Comparison of ENCODE assay signal across 12 mouse cellular contexts in the genomic region with DNA sequence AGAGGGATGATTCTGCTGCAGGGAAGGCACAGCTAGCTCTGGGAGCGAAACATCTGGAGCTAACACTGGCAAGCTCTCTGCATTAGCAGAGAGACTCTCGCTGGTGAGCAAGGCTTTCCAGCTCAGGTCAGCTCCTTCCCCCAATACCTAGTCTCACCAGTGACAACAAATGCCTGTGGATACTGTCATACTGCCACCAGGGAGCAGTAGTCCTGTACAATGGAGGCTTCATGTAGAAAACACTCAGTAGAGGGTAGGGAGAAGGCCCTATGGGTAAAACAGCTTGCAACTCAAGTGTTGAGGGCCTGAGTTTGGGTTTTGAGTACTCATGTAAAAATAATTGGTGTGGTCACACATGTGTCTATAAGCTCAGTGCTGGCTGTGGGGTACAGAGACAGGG.
DNase-seq lines count a peak whose midpoint lies in the region; ATAC-seq and TF ChIP-seq lines count a peak whose summit lies in the region.
"Had no signal": no experiment of that assay in that cellular context is flagged by ENCODE, and none has a peak within 500 bp of the region (broad histone marks: within the 10 kb centered on the region; RNA-seq: fewer than 3 reads in every experiment).

No protein-coding gene starts in this region.

- peak; percentile 27 for TF ChIP-seq CTCF in liver, embryonic 14.5 days (IDR thresholded peaks at IDR 0.05; ENCODE audit: low read depth)

- 94% methylated on average over 2 of the region's 2 CpGs for WGBS in forebrain, embryonic 11.5 days
- WGBS in forebrain, embryonic 12.5 days = 78% methylated on average over 2 of the region's 2 CpGs
- 58% methylated on average over 2 of the region's 2 CpGs for WGBS in liver, embryonic 14.5 days (ENCODE audit: insufficient replicate concordance)

- H3K4me1 ChIP-seq in forebrain, embryonic 11.5 days (replicated peaks; ENCODE audit: control insufficient read depth, insufficient read depth, low read length) = no peaks in the 10 kb centered on the region
- peaks cover 2% of the 10 kb centered on the region for H3K4me1 ChIP-seq in forebrain, embryonic 12.5 days
- H3K4me1 ChIP-seq in liver, embryonic 14.5 days (replicated peaks; ENCODE audit: control insufficient read depth in 2 of 2, insufficient read depth in 2 of 2, low read length in 1 of 2) = no peaks in the 10 kb centered on the region
- H3K4me1 ChIP-seq: stomach, embryonic 15.5 days had no signal

- TF ChIP-seq EP300 in liver, embryonic 14.5 days (IDR thresholded peaks at IDR 0.05; ENCODE audit: low read depth) = no peak

- H3K9me3 ChIP-seq in forebrain, embryonic 11.5 days (ENCODE audit: control insufficient read depth, low read length) = no peaks in the 10 kb centered on the region
- no peaks in the 10 kb centered on the region for H3K9me3 ChIP-seq in forebrain, embryonic 12.5 days
- no peaks in the 10 kb centered on the region for H3K9me3 ChIP-seq in liver, embryonic 14.5 days (ENCODE audit: control insufficient read depth, low read length)
- H3K9me3 ChIP-seq: hindbrain, embryonic 15.5 days; stomach, embryonic 15.5 days had no signal

- H3K4me3 ChIP-seq in forebrain, embryonic 11.5 days (ENCODE audit: low read depth, low read length) = no peak overlapping the region
- H3K4me3 ChIP-seq in forebrain, embryonic 12.5 days (replicated peaks) = no peak overlapping the region
- H3K4me3 ChIP-seq in liver, embryonic 14.5 days (ENCODE audit: insufficient read depth in 1 of 2, low read depth in 2 of 2, low read length in 2 of 2) = no peak overlapping the region
- H3K4me3 ChIP-seq: hindbrain, embryonic 15.5 days; stomach, embryonic 15.5 days had no signal

- H3K27ac ChIP-seq in forebrain, embryonic 11.5 days (ENCODE audit: low read depth, low read length) = no peak overlapping the region
- no peak overlapping the region for H3K27ac ChIP-seq in forebrain, embryonic 12.5 days
- H3K27ac ChIP-seq in liver, embryonic 14.5 days = no peak overlapping the region
- H3K27ac ChIP-seq: hindbrain, embryonic 15.5 days; macrophage; stomach, embryonic 15.5 days had no signal

- H3K36me3 ChIP-seq in forebrain, embryonic 11.5 days (ENCODE audit: control insufficient read depth, insufficient read depth, low read length) = no peaks in the 10 kb centered on the region
- H3K36me3 ChIP-seq in forebrain, embryonic 12.5 days (replicated peaks) = 0 out of 2 replicates have a peak, but pooled peaks cover 3% of the 10 kb centered on the region
- no peaks in the 10 kb centered on the region for H3K36me3 ChIP-seq in liver, embryonic 14.5 days (replicated peaks; ENCODE audit: control insufficient read depth, insufficient read depth, low read depth)
- H3K36me3 ChIP-seq: hindbrain, embryonic 15.5 days; stomach, embryonic 15.5 days had no signal

- no peaks in the 10 kb centered on the region for H3K27me3 ChIP-seq in forebrain, embryonic 11.5 days (ENCODE audit: control insufficient read depth, insufficient read depth, low read length)
- H3K27me3 ChIP-seq in forebrain, embryonic 12.5 days = no peaks in the 10 kb centered on the region
- no peaks in the 10 kb centered on the region for H3K27me3 ChIP-seq in liver, embryonic 14.5 days (ENCODE audit: control insufficient read depth, insufficient read depth, low read length)
- H3K27me3 ChIP-seq: hindbrain, embryonic 15.5 days; stomach, embryonic 15.5 days had no signal

- H3K9ac ChIP-seq in forebrain, embryonic 11.5 days (ENCODE audit: low read length) = no peak overlapping the region
- H3K9ac ChIP-seq in forebrain, embryonic 12.5 days = no peak overlapping the region
- H3K9ac ChIP-seq in liver, embryonic 14.5 days (replicated peaks) = no peak overlapping the region
- H3K9ac ChIP-seq: hindbrain, embryonic 15.5 days; stomach, embryonic 15.5 days had no signal

- H3K4me2 ChIP-seq in forebrain, embryonic 11.5 days (ENCODE audit: low read depth, low read length, severe bottlenecking) = no peak overlapping the region
- H3K4me2 ChIP-seq in forebrain, embryonic 12.5 days = no peak overlapping the region
- no peak overlapping the region for H3K4me2 ChIP-seq in liver, embryonic 14.5 days (ENCODE audit: low read depth)
- H3K4me2 ChIP-seq: hindbrain, embryonic 15.5 days; stomach, embryonic 15.5 days had no signal

- no peak for DNase-seq in forebrain, embryonic 11.5 days (ENCODE audit: low spot score)
- no peak for DNase-seq in liver, embryonic 14.5 days (ENCODE audit: low read depth in 3 of 3, low spot score in 3 of 3)
- DNase-seq in liver = no peak
- peak; percentile 8 to 39 for DNase-seq in CD8-positive naive resting alpha-beta T cell, adult 2 months (ENCODE audit: low read depth in 2 of 2, low spot score in 2 of 2)
- DNase-seq in layer of hippocampus, adult 9-10 months (ENCODE audit: low spot score) = no peak
- DNase-seq: cerebellum, adult 11 months had no signal

- 0 out of 2 replicates have a peak, but pooled peaks have one; percentile 46 for ATAC-seq in forebrain, embryonic 11.5 days (replicated peaks; ENCODE audit: low FRiP score)
- ATAC-seq in forebrain, embryonic 12.5 days (ENCODE audit: low FRiP score) = no peak
- no peak for ATAC-seq in liver, embryonic 14.5 days (ENCODE audit: insufficient read depth)
- peak; percentile 60 for ATAC-seq in megakaryocyte, adult 5-6 weeks (ENCODE audit: poor library complexity, severe bottlenecking)
- ATAC-seq in erythroblast, adult 5-6 weeks (replicated peaks; ENCODE audit: low FRiP score, poor library complexity, severe bottlenecking) = no peak

Comparison
In these comparisons a context has a peak if more than half of its experiments do, and no peak if none do; other contexts are left out.
1. ATAC-seq: peak in forebrain, embryonic 11.5 days (single experiment) and megakaryocyte, adult 5-6 weeks (single experiment); none in forebrain, embryonic 12.5 days (single experiment), liver, embryonic 14.5 days (single experiment) and erythroblast, adult 5-6 weeks (single experiment).
2. DNase-seq: peak in CD8-positive naive resting alpha-beta T cell, adult 2 months (2 of 2); none in forebrain, embryonic 11.5 days (single experiment), liver, embryonic 14.5 days (0 of 3), liver (single experiment) and layer of hippocampus, adult 9-10 months (single experiment).